Mouse (Mus musculus) large intestine, adult 2 months (tissue): ENCODE results near the gene Bhlha9. TPM values are rescaled to one million over a fixed set of nuclear protein-coding genes. Genes with fewer than 3 reads are reported as not detected.

Source experiments
- DNase-seq: peaks from one replicate; pipeline ENCODE4 v3.0.0-alpha.2; 2012; ENCODE audit warnings: low read depth, low spot score
- WGBS: fragments of 180-500 bp; shearing (Covaris S2); methylation state at CpG from one replicate; pipeline ENCODE4 v1.1.7; 2018; 5-methylcytosine and 5-hydroxymethylcytosine counted together
- polyA plus RNA-seq: library from polyadenylated mRNA; depleted of rRNA; stranded (reverse); fragments of >200 nt; gene quantifications from 2 replicates; pipeline ENCODE4 v1.2.3, GENCODE M21; 2012; rRNA removed

Gene Bhlha9
- 0.09 and 0.25 TPM in 2 replicates for polyA plus RNA-seq

GRCm38 (mm10) chr11:76671871-76672475 lies at the start of gene Bhlha9:
Bhlha9 (plus strand) TSS chr11:76672470.
- DNase-seq, result no peak
- WGBS, result 39% methylated on average over 15 of the region's 15 CpGs

GRCm38 (mm10) chr11:76622566-76623205 lies 49.6 kb upstream of the Bhlha9 start:
- WGBS, result under 1% methylated on average over 64 of the region's 66 CpGs
- DNase-seq, result no peak

- no peak for DNase-seq
- WGBS, result 2% methylated on average over 70 of the region's 72 CpGs
Measured at GRCm38 (mm10) chr11:76623206-76623961, 48.9 kb upstream of the Bhlha9 start.

GRCm38 (mm10) chr11:76624071-76624470 lies 48.2 kb upstream of the Bhlha9 start:
- no peak for DNase-seq
- WGBS, result 81% methylated on average over 10 of the region's 10 CpGs

GRCm38 (mm10) chr11:76624881-76625280 lies 47.4 kb upstream of the Bhlha9 start:
- DNase-seq, result no peak
- WGBS, result 65% methylated on average over 3 of the region's 3 CpGs

- DNase-seq, result no peak
- 77% methylated on average over 5 of the region's 5 CpGs for WGBS
Measured at GRCm38 (mm10) chr11:76628613-76629012, 43.7 kb upstream of the Bhlha9 start.

- 35% methylated on average over 2 of the region's 2 CpGs for WGBS
- DNase-seq, result no peak
Measured at GRCm38 (mm10) chr11:76630023-76630422, 42.2 kb upstream of the Bhlha9 start.

GRCm38 (mm10) chr11:76630487-76630886 lies 41.8 kb upstream of the Bhlha9 start:
- no peak for DNase-seq
- WGBS, result 68% methylated on average over 5 of the region's 5 CpGs

GRCm38 (mm10) chr11:76639269-76639985 lies 32.8 kb upstream of the Bhlha9 start:
- WGBS, result 62% methylated on average over 17 of the region's 17 CpGs
- no peak for DNase-seq

GRCm38 (mm10) chr11:76640231-76640630 lies 32.0 kb upstream of the Bhlha9 start:
- WGBS, result 79% methylated on average over 4 of the region's 4 CpGs
- DNase-seq, result no peak

- DNase-seq, result no peak
- 85% methylated on average over 6 of the region's 6 CpGs for WGBS
Measured at GRCm38 (mm10) chr11:76644257-76644656, 28.0 kb upstream of the Bhlha9 start.

- 77% methylated on average over 9 of the region's 9 CpGs for WGBS
- DNase-seq, result no peak
Measured at GRCm38 (mm10) chr11:76645036-76645435, 27.2 kb upstream of the Bhlha9 start.

GRCm38 (mm10) chr11:76645955-76646354 lies 26.3 kb upstream of the Bhlha9 start:
- DNase-seq, result no peak
- 1% methylated on average over 19 of the region's 19 CpGs for WGBS

GRCm38 (mm10) chr11:76647062-76647461 lies 25.2 kb upstream of the Bhlha9 start:
- no peak for DNase-seq
- WGBS, result 18% methylated on average over 7 of the region's 7 CpGs

- WGBS, result 5% methylated on average over 9 of the region's 9 CpGs
- DNase-seq, result no peak
Measured at GRCm38 (mm10) chr11:76647500-76647899, 24.8 kb upstream of the Bhlha9 start.

GRCm38 (mm10) chr11:76650862-76651560 lies 21.3 kb upstream of the Bhlha9 start:
- no peak for DNase-seq
- WGBS, result 62% methylated on average over 12 of the region's 14 CpGs

- no peak for DNase-seq
- WGBS, result 57% methylated on average over 3 of the region's 3 CpGs
Measured at GRCm38 (mm10) chr11:76652838-76653334, 19.4 kb upstream of the Bhlha9 start.

- no peak for DNase-seq
- 7% methylated on average over 10 of the region's 10 CpGs for WGBS
Measured at GRCm38 (mm10) chr11:76655106-76655505, 17.2 kb upstream of the Bhlha9 start.

- no peak for DNase-seq
- WGBS, result 44% methylated on average over 4 of the region's 4 CpGs
Measured at GRCm38 (mm10) chr11:76657450-76657970, 14.8 kb upstream of the Bhlha9 start.
